Mouse (Mus musculus) monocyte, adult 2 months (primary cell): ENCODE data around the gene Cubn.

Experiments
- DNase-seq, 2 experiments: peaks; one replicate each; pipeline ENCODE4 v3.0.0; 2022; ENCODE audit warnings: low spot score in 2 of 2, low read depth in 1 of 2

The Cubn gene

GRCm38 (mm10) chr2:13409767-13410519 is 81.7 kb downstream of the Cubn start:
- peak; percentile 53 to 73 for DNase-seq

GRCm38 (mm10) chr2:13408333-13408732 is 83.3 kb downstream of the Cubn start:
- DNase-seq = no peak

- no peak for DNase-seq
These were observed 83.9 kb downstream of the Cubn start for GRCm38 (mm10) chr2:13407698-13408097.

GRCm38 (mm10) chr2:13407272-13407671 is 84.3 kb downstream of the Cubn start:
- DNase-seq = peak in 1 of 2 experiments; percentile 66

- DNase-seq = no peak
These were observed 86.5 kb downstream of the Cubn start for GRCm38 (mm10) chr2:13404986-13405678.

GRCm38 (mm10) chr2:13400831-13401230 is 90.8 kb downstream of the Cubn start:
- no peak for DNase-seq

- DNase-seq = no peak
These were observed 92.0 kb downstream of the Cubn start for GRCm38 (mm10) chr2:13399480-13400072.

- DNase-seq = no peak
These were observed 92.7 kb downstream of the Cubn start for GRCm38 (mm10) chr2:13398955-13399354.

GRCm38 (mm10) chr2:13398551-13398950 is 93.1 kb downstream of the Cubn start:
- DNase-seq = no peak

GRCm38 (mm10) chr2:13396124-13396540 is 95.5 kb downstream of the Cubn start:
- DNase-seq = no peak

- no peak for DNase-seq
These were observed 100.6 kb downstream of the Cubn start for GRCm38 (mm10) chr2:13391018-13391417.

GRCm38 (mm10) chr2:13386631-13387030 is 105.0 kb downstream of the Cubn start:
- no peak for DNase-seq

- no peak for DNase-seq
These were observed 105.9 kb downstream of the Cubn start for GRCm38 (mm10) chr2:13385542-13386345.

- DNase-seq = no peak
These were observed 106.7 kb downstream of the Cubn start for GRCm38 (mm10) chr2:13384775-13385541.

GRCm38 (mm10) chr2:13376166-13376565 is 115.4 kb downstream of the Cubn start:
- no peak for DNase-seq

GRCm38 (mm10) chr2:13373291-13373690 is 118.3 kb downstream of the Cubn start:
- no peak for DNase-seq

- no peak for DNase-seq
These were observed 118.8 kb downstream of the Cubn start for GRCm38 (mm10) chr2:13372825-13373224.

GRCm38 (mm10) chr2:13372256-13372824 is 119.3 kb downstream of the Cubn start:
- DNase-seq = no peak

GRCm38 (mm10) chr2:13371797-13372170 is 119.8 kb downstream of the Cubn start:
- DNase-seq = no peak

- DNase-seq = no peak
These were observed 120.4 kb downstream of the Cubn start for GRCm38 (mm10) chr2:13371072-13371796.
